Mouse (Mus musculus): ENCODE results near the gene Akt2. TPM values are rescaled to one million over a fixed set of nuclear protein-coding genes. Genes with fewer than 3 reads are reported as not detected.

Akt2 gene
- polyA plus RNA-seq, 1 experiment, result 106 TPM

DNA sequence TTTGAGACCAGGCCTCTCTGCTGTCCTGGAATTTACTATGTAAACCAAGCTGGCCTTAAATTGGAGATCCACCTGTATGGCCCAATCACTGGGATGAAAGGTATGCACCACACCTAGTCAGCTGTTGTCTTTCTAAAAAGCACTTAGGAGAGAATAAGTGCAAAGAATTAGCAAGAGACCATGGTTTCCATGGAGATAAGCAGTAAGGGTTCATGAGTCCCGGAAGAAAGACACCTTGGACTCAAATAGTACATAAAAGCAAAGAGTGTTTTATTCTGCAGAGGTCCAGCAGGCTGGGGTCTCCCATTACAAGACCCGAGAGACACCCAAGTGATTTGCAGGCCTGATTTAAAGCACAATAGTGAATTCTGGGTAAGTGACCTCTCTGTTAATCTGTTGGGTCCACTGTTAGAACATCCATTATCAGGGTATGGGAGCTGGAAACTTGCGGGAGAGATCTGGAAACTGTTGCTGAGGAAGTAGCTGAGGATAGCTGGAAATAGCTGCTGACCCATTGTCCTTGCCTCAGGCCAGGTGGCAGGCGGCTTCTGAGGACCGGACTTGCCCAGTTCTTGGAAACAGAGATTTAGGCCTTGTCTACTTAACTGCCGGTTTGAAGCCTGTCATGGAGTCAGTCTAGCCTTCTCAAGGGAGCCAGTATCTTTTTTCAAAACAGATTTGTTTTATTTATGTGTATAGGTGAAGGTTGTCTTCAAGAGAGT, 56.1 kb downstream of the Akt2 start:
- no peak for TF ChIP-seq POLR2A (IDR thresholded peaks at IDR 0.05; ENCODE audit: borderline replicate concordance, insufficient read depth, low read length)
- no peak for TF ChIP-seq CTCF (IDR thresholded peaks at IDR 0.05; ENCODE audit: borderline replicate concordance, insufficient read depth, low read depth, low read length)
- Histone ChIP-seq H3K27me3 (ENCODE audit: control insufficient read depth, insufficient read depth, low read length) (no peaks in the 10 kb centered on the region), H3K27ac (ENCODE audit: insufficient read depth, low read length) (no peak overlapping the region), H3K4me1 (ENCODE audit: control insufficient read depth, insufficient read depth, low read length) (peaks cover 8% of the 10 kb centered on the region), H3K4me3 (replicated peaks; ENCODE audit: insufficient read depth, low read depth, low read length) (no peak overlapping the region)
- WGBS, result 83% methylated on average over 6 of the region's 6 CpGs
- no peak for DNase-seq

- no peak for DNase-seq
- peaks cover 4% of the 10 kb centered on the region for H3K4me1 ChIP-seq (ENCODE audit: control insufficient read depth, insufficient read depth, low read length)
- 92% methylated on average over 11 of the region's 11 CpGs for WGBS
Observed at GRCm38 (mm10) chr7:27649723-27650122, 58.4 kb downstream of the Akt2 start.

DNA sequence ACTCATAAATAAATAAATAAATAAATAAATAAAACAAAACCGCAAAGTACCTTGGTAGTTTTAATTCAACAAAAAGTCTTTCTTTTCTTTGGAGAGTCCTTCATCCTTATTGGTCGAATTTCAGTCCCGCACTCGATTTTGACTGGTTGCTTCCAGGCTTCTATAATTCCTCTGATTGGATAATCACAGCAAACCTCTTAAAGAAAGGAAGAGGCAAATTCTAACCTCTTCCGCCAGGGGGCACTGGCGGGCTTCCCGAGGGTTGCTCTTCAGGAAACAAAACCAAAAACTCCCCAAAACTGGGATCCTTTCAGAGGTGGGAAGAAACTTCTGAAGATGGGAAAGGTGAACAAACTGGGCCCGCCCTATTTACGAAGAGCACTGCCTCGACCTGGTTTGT, 59.6 kb downstream of the Akt2 start:
- Histone ChIP-seq H3K27me3 (ENCODE audit: control insufficient read depth, insufficient read depth, low read length) (no peaks in the 10 kb centered on the region), H3K4me1 (ENCODE audit: control insufficient read depth, insufficient read depth, low read length) (peaks cover 14% of the 10 kb centered on the region), H3K4me3 (replicated peaks; ENCODE audit: insufficient read depth, low read depth, low read length) (no peak overlapping the region), H3K27ac (ENCODE audit: insufficient read depth, low read length) (no peak overlapping the region)
- DNase-seq, result peak; percentile 79 to 80
- TF ChIP-seq CTCF (IDR thresholded peaks at IDR 0.05; ENCODE audit: borderline replicate concordance, insufficient read depth, low read depth, low read length), result peak; percentile 68; the same call in 1 of the 2 replicates
- no peak for TF ChIP-seq POLR2A (IDR thresholded peaks at IDR 0.05; ENCODE audit: borderline replicate concordance, insufficient read depth, low read length)
- WGBS, result 14% methylated on average over 10 of the region's 10 CpGs

More at GRCm38 (mm10) chr7:27649723-27650122, 58.4 kb downstream of the Akt2 start:
- no peak overlapping the region for H3K27ac ChIP-seq (ENCODE audit: insufficient read depth, low read length)
- no peak overlapping the region for H3K4me3 ChIP-seq (replicated peaks; ENCODE audit: insufficient read depth, low read depth, low read length)
- no peak for TF ChIP-seq CTCF (IDR thresholded peaks at IDR 0.05; ENCODE audit: borderline replicate concordance, insufficient read depth, low read depth, low read length)
- no peak for TF ChIP-seq POLR2A (IDR thresholded peaks at IDR 0.05; ENCODE audit: borderline replicate concordance, insufficient read depth, low read length)
- no peaks in the 10 kb centered on the region for H3K27me3 ChIP-seq (ENCODE audit: control insufficient read depth, insufficient read depth, low read length)

DNA sequence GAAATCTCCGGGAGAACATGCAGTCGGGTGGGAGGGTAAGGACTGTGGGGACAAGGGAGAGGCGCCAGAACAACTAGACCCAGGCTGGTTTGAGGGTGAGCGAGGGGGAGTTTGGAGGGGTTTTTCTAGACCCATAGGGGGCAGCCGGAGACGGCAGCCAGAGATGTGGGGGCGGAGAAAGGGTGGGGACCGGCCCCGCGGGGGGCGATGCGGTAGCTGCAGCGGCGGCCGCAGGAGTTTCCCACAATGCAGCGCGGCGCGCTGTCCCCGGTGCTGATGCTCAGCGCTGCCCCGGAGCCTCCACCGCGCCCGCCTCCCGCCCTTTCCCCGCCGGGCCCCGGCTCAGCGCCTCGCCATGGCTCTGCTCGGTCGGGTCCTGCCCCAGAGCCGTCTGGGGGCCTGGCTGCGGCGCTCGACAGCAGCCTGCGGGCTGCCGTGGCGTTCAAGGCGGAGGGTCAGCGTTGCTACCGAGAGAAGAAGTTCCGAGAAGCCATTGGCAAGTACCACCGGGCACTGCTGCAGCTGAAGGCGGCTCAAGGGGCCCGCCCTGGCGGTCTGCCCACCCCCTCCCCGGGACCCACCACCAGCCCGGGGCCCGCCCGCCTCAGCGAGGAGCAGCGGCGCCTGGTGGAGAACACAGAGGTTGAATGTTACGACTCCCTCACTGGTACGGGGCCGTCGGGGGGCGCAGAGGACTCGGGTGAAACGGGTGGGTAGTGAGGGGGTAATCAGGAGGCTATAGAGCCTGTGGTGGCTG, 62.5 kb downstream of the Akt2 start, which contains the start of gene Ttc9b:
Gene Ttc9b, plus strand, starts transcription at position 235 of the 757 bp plus-strand sequence.
- H3K4me3 ChIP-seq (replicated peaks; ENCODE audit: insufficient read depth, low read depth, low read length), result peak within 1 kb of the TSS; percentile 91
- H3K27me3 ChIP-seq (ENCODE audit: control insufficient read depth, insufficient read depth, low read length), result no peaks in the 10 kb centered on the region
- H3K27ac ChIP-seq (ENCODE audit: insufficient read depth, low read length), result peak within 1 kb of the TSS; percentile 94
- peaks cover 25% of the 10 kb centered on the region for H3K4me1 ChIP-seq (ENCODE audit: control insufficient read depth, insufficient read depth, low read length)
- under 1% methylated on average over 43 of the region's 62 CpGs for WGBS
- peak; percentile 19; the same call in 1 of the 2 replicates for TF ChIP-seq CTCF (IDR thresholded peaks at IDR 0.05; ENCODE audit: borderline replicate concordance, insufficient read depth, low read depth, low read length)
- TF ChIP-seq POLR2A (IDR thresholded peaks at IDR 0.05; ENCODE audit: borderline replicate concordance, insufficient read depth, low read length), result peak; percentile 71
- DNase-seq, result peak; percentile 85 to 90

DNA sequence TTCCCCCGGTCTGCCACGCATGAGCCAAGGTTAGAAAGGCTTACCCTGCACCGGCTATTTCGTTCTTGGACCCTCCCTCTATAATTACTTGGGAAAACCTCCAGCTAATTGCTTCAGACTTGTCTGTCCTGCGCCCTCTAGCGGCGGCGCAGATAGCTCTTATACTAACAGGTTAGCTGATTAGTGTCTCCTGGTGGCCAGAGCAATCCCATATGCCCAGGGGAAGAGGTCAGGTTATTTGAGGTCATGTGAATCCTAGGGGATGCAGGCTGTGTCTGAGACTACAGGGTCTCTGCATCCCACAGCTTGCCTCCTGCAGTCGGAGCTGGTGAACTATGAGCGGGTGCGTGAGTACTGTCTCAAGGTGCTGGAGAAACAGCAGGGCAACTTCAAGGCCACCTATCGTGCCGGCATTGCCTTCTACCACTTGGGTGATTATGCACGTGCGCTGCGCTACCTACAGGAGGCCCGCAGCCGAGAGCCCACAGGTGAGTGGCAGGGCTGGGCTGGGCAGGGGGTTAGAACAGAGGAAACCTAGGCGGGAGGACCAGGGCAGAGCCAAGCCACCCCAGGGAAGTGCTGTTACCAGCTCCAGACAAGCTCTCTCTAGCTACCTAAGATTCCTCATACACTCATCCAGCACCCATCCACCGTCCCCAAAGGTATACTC, 63.4 kb downstream of the Akt2 start:
- Histone ChIP-seq H3K27me3 (ENCODE audit: control insufficient read depth, insufficient read depth, low read length) (no peaks in the 10 kb centered on the region), H3K27ac (ENCODE audit: insufficient read depth, low read length) (peak overlapping the region; percentile 94), H3K4me3 (replicated peaks; ENCODE audit: insufficient read depth, low read depth, low read length) (peak overlapping the region; percentile 91), H3K4me1 (ENCODE audit: control insufficient read depth, insufficient read depth, low read length) (peaks cover 27% of the 10 kb centered on the region)
- peak; percentile 71 to 74 for DNase-seq
- TF ChIP-seq POLR2A (IDR thresholded peaks at IDR 0.05; ENCODE audit: borderline replicate concordance, insufficient read depth, low read length) (no peak), CTCF (IDR thresholded peaks at IDR 0.05; ENCODE audit: borderline replicate concordance, insufficient read depth, low read depth, low read length) (peak; percentile 63)
- WGBS, result 31% methylated on average over 20 of the region's 20 CpGs

DNA sequence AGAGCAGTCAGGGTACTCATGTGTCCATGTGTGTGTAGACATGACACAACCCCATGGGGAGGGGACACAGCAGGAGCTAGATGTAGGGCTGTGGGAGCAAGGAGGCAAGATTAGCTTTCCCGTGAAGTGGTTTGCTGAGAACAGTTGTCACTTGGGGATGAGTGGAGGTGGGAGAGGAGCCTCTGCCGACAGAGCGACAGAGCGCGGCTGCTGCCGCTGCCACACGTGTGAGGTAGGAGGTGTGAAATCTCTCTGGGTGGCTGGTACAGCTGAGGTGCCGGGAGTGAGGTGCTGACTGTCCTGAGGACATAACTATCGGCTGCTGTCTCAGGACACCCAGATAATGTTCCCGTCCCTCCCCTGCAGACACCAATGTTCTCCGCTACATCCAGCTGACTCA, 64.2 kb downstream of the Akt2 start:
- H3K4me3 ChIP-seq (replicated peaks; ENCODE audit: insufficient read depth, low read depth, low read length), result peak overlapping the region; percentile 91
- TF ChIP-seq POLR2A (IDR thresholded peaks at IDR 0.05; ENCODE audit: borderline replicate concordance, insufficient read depth, low read length), result no peak
- TF ChIP-seq CTCF (IDR thresholded peaks at IDR 0.05; ENCODE audit: borderline replicate concordance, insufficient read depth, low read depth, low read length), result no peak
- peak in 1 of 2 experiments; percentile 47 for DNase-seq
- peaks cover 27% of the 10 kb centered on the region for H3K4me1 ChIP-seq (ENCODE audit: control insufficient read depth, insufficient read depth, low read length)
- peak overlapping the region; percentile 54; the same call in 1 of the 2 replicates for H3K27ac ChIP-seq (ENCODE audit: insufficient read depth, low read length)
- WGBS, result 43% methylated on average over 11 of the region's 11 CpGs
- no peaks in the 10 kb centered on the region for H3K27me3 ChIP-seq (ENCODE audit: control insufficient read depth, insufficient read depth, low read length)

DNA sequence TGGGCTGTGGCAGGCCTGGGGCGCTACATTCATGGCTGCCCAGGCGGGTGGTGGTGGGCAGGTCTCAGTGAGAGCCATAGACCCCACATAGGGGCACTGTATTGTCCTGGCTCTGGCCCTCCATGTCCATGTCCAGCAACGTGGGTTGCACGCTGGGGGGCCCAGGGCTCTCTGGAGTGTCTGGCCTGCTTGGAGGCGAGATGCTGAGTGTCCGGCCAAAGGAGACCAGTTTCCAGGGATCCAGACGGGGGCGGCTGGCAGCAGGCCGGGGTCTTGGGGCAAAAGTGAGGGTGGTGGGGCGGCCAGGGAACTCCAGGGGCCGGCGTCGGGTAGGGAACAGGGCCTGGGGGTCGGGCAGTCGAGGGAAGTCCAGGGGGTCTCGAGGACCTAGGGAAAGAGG, 65.2 kb downstream of the Akt2 start:
- H3K27me3 ChIP-seq (ENCODE audit: control insufficient read depth, insufficient read depth, low read length), result no peaks in the 10 kb centered on the region
- DNase-seq, result peak; percentile 40 to 47
- H3K4me3 ChIP-seq (replicated peaks; ENCODE audit: insufficient read depth, low read depth, low read length), result no peak overlapping the region
- no peak for TF ChIP-seq CTCF (IDR thresholded peaks at IDR 0.05; ENCODE audit: borderline replicate concordance, insufficient read depth, low read depth, low read length)
- no peak for TF ChIP-seq POLR2A (IDR thresholded peaks at IDR 0.05; ENCODE audit: borderline replicate concordance, insufficient read depth, low read length)
- no peak overlapping the region for H3K27ac ChIP-seq (ENCODE audit: insufficient read depth, low read length)
- peaks cover 27% of the 10 kb centered on the region for H3K4me1 ChIP-seq (ENCODE audit: control insufficient read depth, insufficient read depth, low read length)
- WGBS, result 61% methylated on average over 16 of the region's 16 CpGs

Data from cerebellum, adult 2 months (tissue).